Comparison of ENCODE assay signal across 9 mouse cellular contexts in the genomic region with DNA sequence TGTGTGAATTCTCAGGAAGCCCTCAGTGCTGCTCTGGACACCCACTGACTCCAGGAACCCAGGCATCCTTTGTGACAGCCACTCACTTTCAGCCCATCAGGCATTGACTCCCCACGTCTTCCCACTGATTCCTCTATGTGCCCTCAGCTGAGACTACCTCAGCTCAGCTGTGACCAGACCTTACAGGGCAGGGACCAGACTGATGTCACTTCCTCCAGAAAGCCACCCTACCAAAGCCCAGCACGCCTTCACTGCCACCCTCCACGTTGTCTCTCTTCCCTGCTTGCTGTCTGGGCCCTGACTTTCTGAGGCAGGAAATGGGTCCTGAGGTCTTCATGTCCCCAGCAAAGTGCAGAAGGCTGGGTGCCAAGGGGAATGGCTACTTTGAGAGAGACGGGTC. TPM values are rescaled to one million over a fixed set of nuclear protein-coding genes. Genes with fewer than 3 reads are reported as not detected.
A peak's percentile ranks its signal among the peaks of the same experiment; 100 is the strongest.
DNase-seq lines count a peak whose midpoint lies in the region; ATAC-seq and TF ChIP-seq lines count a peak whose summit lies in the region.
"Had no signal": no experiment of that assay in that cellular context is flagged by ENCODE, and none has a peak within 500 bp of the region (broad histone marks: within the 10 kb centered on the region; RNA-seq: fewer than 3 reads in every experiment).

No protein-coding gene starts in this region.

- peak overlapping the region; percentile 73 for H3K27ac ChIP-seq in gastrocnemius, adult 2 months
- H3K27ac ChIP-seq in lung, embryonic 16.5 days (ENCODE audit: low read length), result peak overlapping the region; percentile 92
- peak overlapping the region; percentile 97 for H3K27ac ChIP-seq in heart, postnatal 0 days (ENCODE audit: low read depth)
- peak overlapping the region; percentile 70 for H3K27ac ChIP-seq in small intestine, adult 2 months (ENCODE audit: insufficient read depth, low read depth, low read length)

- intact Hi-C loops in gastrocnemius, adult 2 months (cut with DNase I), result no loop called here
- intact Hi-C loops in gastrocnemius, postnatal 14 days (cut with DNase I; ENCODE audit: low total_unique reads), result no loop called here

- no peaks in the 10 kb centered on the region for H3K9me3 ChIP-seq in lung, embryonic 16.5 days (ENCODE audit: control insufficient read depth, low read length)
- no peaks in the 10 kb centered on the region for H3K9me3 ChIP-seq in heart, postnatal 0 days (replicated peaks; ENCODE audit: control insufficient read depth, low read length)

- H3K36me3 ChIP-seq in lung, embryonic 16.5 days (ENCODE audit: control insufficient read depth, insufficient read depth, low read length), result no peaks in the 10 kb centered on the region
- H3K36me3 ChIP-seq in heart, postnatal 0 days (replicated peaks; ENCODE audit: control insufficient read depth, insufficient read depth, low read length), result no peaks in the 10 kb centered on the region
- H3K36me3 ChIP-seq in small intestine, adult 2 months (ENCODE audit: control insufficient read depth, insufficient read depth, low read length), result peaks cover 6% of the 10 kb centered on the region; the same call in 1 of the 2 replicates

- peak; percentile 6 for DNase-seq in gastrocnemius, adult 2 months
- DNase-seq in gastrocnemius, postnatal 14 days, result no peak
- DNase-seq in lung, postnatal 14 days, result no peak
- DNase-seq in heart, postnatal 0 days (ENCODE audit: low spot score), result no peak
- no peak for DNase-seq in T-cell, adult 2 months (ENCODE audit: low spot score)
- no peak for DNase-seq in gastrocnemius, postnatal 10 days

- H3K4me2 ChIP-seq in lung, embryonic 16.5 days (ENCODE audit: low read depth, low read length), result no peak overlapping the region
- H3K4me2 ChIP-seq in heart, postnatal 0 days (ENCODE audit: low read depth, low read length), result no peak overlapping the region

- TF ChIP-seq CTCF in gastrocnemius, adult 2 months (IDR thresholded peaks at IDR 0.05), result no peak
- TF ChIP-seq CTCF in heart, postnatal 0 days (IDR thresholded peaks at IDR 0.05; ENCODE audit: low read depth), result no peak
- no peak for TF ChIP-seq CTCF in small intestine, adult 2 months (IDR thresholded peaks at IDR 0.05; ENCODE audit: extremely low read depth, insufficient read length, insufficient replicate concordance, low read depth, low read length)

- no peak overlapping the region for H3K9ac ChIP-seq in lung, embryonic 16.5 days (ENCODE audit: low read length)
- H3K9ac ChIP-seq in heart, postnatal 0 days (replicated peaks; ENCODE audit: low read depth, low read length), result no peak overlapping the region

- H3K4me1 ChIP-seq in lung, embryonic 16.5 days (replicated peaks; ENCODE audit: control insufficient read depth, insufficient read depth, low read length), result peaks cover 21% of the 10 kb centered on the region
- peaks cover 12% of the 10 kb centered on the region for H3K4me1 ChIP-seq in heart, postnatal 0 days (ENCODE audit: control insufficient read depth, insufficient read depth)
- H3K4me1 ChIP-seq in small intestine, adult 2 months (ENCODE audit: control insufficient read depth, insufficient read depth, insufficient read length, low read length), result peaks cover 50% of the 10 kb centered on the region

- WGBS in lung, embryonic 16.5 days, result 53% methylated on average over 4 of the region's 4 CpGs
- WGBS in heart, postnatal 0 days, result 50% methylated on average over 4 of the region's 4 CpGs
- 28% methylated on average over 4 of the region's 4 CpGs for WGBS in small intestine, adult 2 months

- no peak overlapping the region for H3K4me3 ChIP-seq in gastrocnemius, adult 2 months
- no peak overlapping the region for H3K4me3 ChIP-seq in lung, embryonic 16.5 days (ENCODE audit: low read length)
- H3K4me3 ChIP-seq in heart, postnatal 0 days (ENCODE audit: low read depth, low read length), result no peak overlapping the region
- H3K4me3 ChIP-seq in small intestine, adult 2 months (ENCODE audit: low read depth, low read length), result no peak overlapping the region

- H3K27me3 ChIP-seq in lung, embryonic 16.5 days (ENCODE audit: control insufficient read depth, insufficient read depth, low read depth, low read length), result no peaks in the 10 kb centered on the region
- no peaks in the 10 kb centered on the region for H3K27me3 ChIP-seq in heart, postnatal 0 days (ENCODE audit: control insufficient read depth, insufficient read depth, low read length)
- no peaks in the 10 kb centered on the region for H3K27me3 ChIP-seq in small intestine, adult 2 months (ENCODE audit: control insufficient read depth, insufficient read depth, low read length)

- no peak for TF ChIP-seq POLR2A in small intestine, adult 2 months (IDR thresholded peaks at IDR 0.05; ENCODE audit: low read depth, low read length)

- no peak for ATAC-seq in lung, embryonic 16.5 days (ENCODE audit: low read depth)
- no peak for ATAC-seq in heart, postnatal 0 days (ENCODE audit: insufficient read depth, low read depth)
- ATAC-seq: midbrain, embryonic 16.5 days had no signal

- no peak for TF ChIP-seq EP300 in heart, postnatal 0 days (IDR thresholded peaks at IDR 0.05; ENCODE audit: low read depth)

RNA-seq across cellular contexts. Expression of a gene that starts 6.5 kb away (rescaled TPM):
- 1 to 10 TPM; 1.6 to 3.8 TPM for total RNA-seq in gastrocnemius, adult 2 months (2021)
- total RNA-seq in gastrocnemius, postnatal 14 days (2021), result 1 to 10 TPM; 4.2 to 4.3 TPM
- polyA plus RNA-seq in lung, embryonic 16.5 days (2015; fragmentation: Nextera tagmentation; extraction: Ambion mirVana), result 5.3 and 6.5 TPM in 2 replicates
- total RNA-seq in heart, postnatal 0 days (2014; rRNA removed; ENCODE audit: low replicate concordance), result 13.0 and 17.6 TPM in 2 replicates
- polyA plus RNA-seq in heart, postnatal 0 days (2015; fragmentation: Nextera tagmentation; extraction: Ambion mirVana), result 7.0 and 7.4 TPM in 2 replicates
- polyA plus RNA-seq in small intestine, adult 2 months (2012; rRNA removed), result 231 and 503 TPM in 2 replicates
- 1 to 10 TPM; 6.3 to 7.2 TPM for total RNA-seq in gastrocnemius, postnatal 10 days (2021)
